Mouse (Mus musculus): ENCODE data around the gene Hsd11b2. TPM values are rescaled to one million over a fixed set of nuclear protein-coding genes. Genes with fewer than 3 reads are reported as not detected.

The Hsd11b2 gene
- total RNA-seq, 2 experiments from 2014 or later, result 1.9 to 2.1 TPM

Other genes starting within 250 kb of the Hsd11b2 start
- gene Hsf4, start 249.0 kb upstream of the Hsd11b2 start, total RNA-seq (2021), result 1 to 10 TPM in 1 of 2 experiments, under 1 TPM in 1; 0.95 to 1.4 TPM
- 10 to 100 TPM; 24.1 to 27.3 TPM for gene Nol3, start 242.6 kb upstream of the Hsd11b2 start, total RNA-seq (2021)
- gene 4931428F04Rik, start 228.9 kb upstream of the Hsd11b2 start, total RNA-seq (2021), result 1 to 10 TPM in 1 of 2 experiments, under 1 TPM in 1; 0.84 to 1.3 TPM
- 1 to 10 TPM; 3.4 to 3.7 TPM for gene Exoc3l, start 222.7 kb upstream of the Hsd11b2 start, total RNA-seq (2021)
- gene E2f4, start 221.1 kb upstream of the Hsd11b2 start, total RNA-seq (2021), result 10 to 100 TPM; 15.4 to 17.2 TPM
- gene Elmo3, start 213.2 kb upstream of the Hsd11b2 start, total RNA-seq (2021), result under 1 TPM; 0.40 to 0.45 TPM
- 1 to 10 TPM in 1 of 2 experiments, under 1 TPM in 1; 0.76 to 1.6 TPM for gene Lrrc29, start 192.5 kb upstream of the Hsd11b2 start, total RNA-seq (2021)
- gene Tmem208, start 192.4 kb upstream of the Hsd11b2 start, total RNA-seq (2021), result 10 to 100 TPM; 20.6 to 21.5 TPM
- gene Fhod1, start 170.8 kb upstream of the Hsd11b2 start, total RNA-seq (2021), result 10 to 100 TPM; 12.1 to 15.6 TPM
- gene Slc9a5, start 169.9 kb upstream of the Hsd11b2 start, total RNA-seq (2021), result 1 to 10 TPM in 1 of 2 experiments, under 1 TPM in 1; 0.84 to 1.0 TPM
- gene Plekhg4, start 145.5 kb upstream of the Hsd11b2 start, total RNA-seq (2021), result under 1 TPM; 0.07 to 0.08 TPM
- under 1 TPM in 1 of 2 experiments, not detected in 1; 0.21 TPM for gene Kctd19, start 105.3 kb upstream of the Hsd11b2 start, total RNA-seq (2021)
- gene Lrrc36, start 105.2 kb upstream of the Hsd11b2 start, total RNA-seq (2021), result under 1 TPM; 0.53 to 0.97 TPM
- gene Tppp3, start 47.2 kb upstream of the Hsd11b2 start, total RNA-seq (2021), result 100 to 1,000 TPM; 191 to 254 TPM
- gene Zdhhc1, start 21.9 kb upstream of the Hsd11b2 start, total RNA-seq (2021), result 10 to 100 TPM; 10.1 to 11.2 TPM
- gene Atp6v0d1, start 47.3 kb downstream of the Hsd11b2 start, total RNA-seq (2021), result 10 to 100 TPM; 43.2 to 44.7 TPM
- gene Ripor1, start 86.5 kb downstream of the Hsd11b2 start, total RNA-seq (2021), result 10 to 100 TPM; 18.9 to 20.6 TPM
- gene Ctcf, start 117.8 kb downstream of the Hsd11b2 start, total RNA-seq (2021), result 10 to 100 TPM; 34.5 TPM
- gene Agrp, start 118.6 kb downstream of the Hsd11b2 start, total RNA-seq (2021), result 1 to 10 TPM in 1 of 2 experiments, under 1 TPM in 1; 0.73 to 1.7 TPM
- gene Carmil2, start 167.5 kb downstream of the Hsd11b2 start, total RNA-seq (2021), result under 1 TPM; 0.18 to 0.35 TPM
- gene Acd, start 182.3 kb downstream of the Hsd11b2 start, total RNA-seq (2021), result 10 to 100 TPM in 1 of 2 experiments, 1 to 10 TPM in 1; 9.2 to 10.3 TPM
- 1 to 10 TPM; 5.2 to 7.0 TPM for gene Pard6a, start 182.4 kb downstream of the Hsd11b2 start, total RNA-seq (2021)
- not detected for gene 4933405L10Rik, start 188.9 kb downstream of the Hsd11b2 start, total RNA-seq (2021)
- gene Enkd1, start 189.5 kb downstream of the Hsd11b2 start, total RNA-seq (2021), result 1 to 10 TPM; 1.6 to 1.7 TPM
- gene Gfod2, start 239.9 kb downstream of the Hsd11b2 start, total RNA-seq (2021), result 1 to 10 TPM; 7.8 to 7.9 TPM

All from gastrocnemius, postnatal 14 days (tissue).